Mouse (Mus musculus): ENCODE results near the gene Exoc3l2. TPM values are rescaled to one million over a fixed set of nuclear protein-coding genes. Genes with fewer than 3 reads are reported as not detected.

The Exoc3l2 gene
- 1.4 TPM for polyA plus RNA-seq (2014; fragmentation: Illumina TruSeq; extraction: RNeasy Lipid Tissue Mini Kit (QIAGEN cat#74804); ENCODE audit: low read depth, low replicate concordance)

GRCm38 (mm10) chr7:19462884-19463381, at the start of gene Exoc3l2:
TSS of gene Exoc3l2 (plus strand) at chr7:19463331.

GRCm38 (mm10) chr7:19458591-19459111, 4.5 kb upstream of the Exoc3l2 start, which contains the start of gene Mark4:
TSS of gene Mark4 (minus strand) at chr7:19458821.

GRCm38 (mm10) chr7:19508150-19508923, 45.2 kb downstream of the Exoc3l2 start, which contains the start of the genes Bloc1s3 and Trappc6a:
TSS of gene Bloc1s3 (minus strand) at chr7:19508367.
TSS of gene Trappc6a (plus strand) at chr7:19508395.

GRCm38 (mm10) chr7:19517652-19518365, 54.7 kb downstream of the Exoc3l2 start, which contains the start of gene Nkpd1:
TSS of gene Nkpd1 (plus strand) at chr7:19517838.

Other genes with a start within 250 kb of the Exoc3l2 start
- gene Opa3, start 235.0 kb upstream of the Exoc3l2 start, polyA plus RNA-seq (2014; fragmentation: Illumina TruSeq; extraction: RNeasy Lipid Tissue Mini Kit (QIAGEN cat#74804); ENCODE audit: low read depth, low replicate concordance): 69.0 TPM
- 36.4 TPM for gene Vasp, start 191.5 kb upstream of the Exoc3l2 start, polyA plus RNA-seq (2014; fragmentation: Illumina TruSeq; extraction: RNeasy Lipid Tissue Mini Kit (QIAGEN cat#74804); ENCODE audit: low read depth, low replicate concordance)
- gene Ppm1n, start 183.3 kb upstream of the Exoc3l2 start, polyA plus RNA-seq (2014; fragmentation: Illumina TruSeq; extraction: RNeasy Lipid Tissue Mini Kit (QIAGEN cat#74804); ENCODE audit: low read depth, low replicate concordance): not detected
- gene Rtn2, start 180.7 kb upstream of the Exoc3l2 start, polyA plus RNA-seq (2014; fragmentation: Illumina TruSeq; extraction: RNeasy Lipid Tissue Mini Kit (QIAGEN cat#74804); ENCODE audit: low read depth, low replicate concordance): 176 TPM
- 3.6 TPM for gene Fosb, start 153.3 kb upstream of the Exoc3l2 start, polyA plus RNA-seq (2014; fragmentation: Illumina TruSeq; extraction: RNeasy Lipid Tissue Mini Kit (QIAGEN cat#74804); ENCODE audit: low read depth, low replicate concordance)
- 48.8 TPM for gene Ercc1, start 118.6 kb upstream of the Exoc3l2 start, polyA plus RNA-seq (2014; fragmentation: Illumina TruSeq; extraction: RNeasy Lipid Tissue Mini Kit (QIAGEN cat#74804); ENCODE audit: low read depth, low replicate concordance)
- 13.4 TPM for gene Cd3eap, start 103.8 kb upstream of the Exoc3l2 start, polyA plus RNA-seq (2014; fragmentation: Illumina TruSeq; extraction: RNeasy Lipid Tissue Mini Kit (QIAGEN cat#74804); ENCODE audit: low read depth, low replicate concordance)
- 26.1 TPM for gene Ppp1r13l, start 103.6 kb upstream of the Exoc3l2 start, polyA plus RNA-seq (2014; fragmentation: Illumina TruSeq; extraction: RNeasy Lipid Tissue Mini Kit (QIAGEN cat#74804); ENCODE audit: low read depth, low replicate concordance)
- 16.8 TPM for gene Ercc2, start 81.3 kb upstream of the Exoc3l2 start, polyA plus RNA-seq (2014; fragmentation: Illumina TruSeq; extraction: RNeasy Lipid Tissue Mini Kit (QIAGEN cat#74804); ENCODE audit: low read depth, low replicate concordance)
- 0.55 TPM for gene Klc3, start 59.2 kb upstream of the Exoc3l2 start, polyA plus RNA-seq (2014; fragmentation: Illumina TruSeq; extraction: RNeasy Lipid Tissue Mini Kit (QIAGEN cat#74804); ENCODE audit: low read depth, low replicate concordance)
- 2,990 TPM for gene Ckm, start 58.6 kb upstream of the Exoc3l2 start, polyA plus RNA-seq (2014; fragmentation: Illumina TruSeq; extraction: RNeasy Lipid Tissue Mini Kit (QIAGEN cat#74804); ENCODE audit: low read depth, low replicate concordance)
- 16.4 TPM for gene Mark4, start 4.5 kb upstream of the Exoc3l2 start, polyA plus RNA-seq (2014; fragmentation: Illumina TruSeq; extraction: RNeasy Lipid Tissue Mini Kit (QIAGEN cat#74804); ENCODE audit: low read depth, low replicate concordance)
- 2.7 TPM for gene Bloc1s3, start 45.0 kb downstream of the Exoc3l2 start, polyA plus RNA-seq (2014; fragmentation: Illumina TruSeq; extraction: RNeasy Lipid Tissue Mini Kit (QIAGEN cat#74804); ENCODE audit: low read depth, low replicate concordance)
- gene Trappc6a, start 45.1 kb downstream of the Exoc3l2 start, polyA plus RNA-seq (2014; fragmentation: Illumina TruSeq; extraction: RNeasy Lipid Tissue Mini Kit (QIAGEN cat#74804); ENCODE audit: low read depth, low replicate concordance): 23.6 TPM
- gene Nkpd1, start 54.5 kb downstream of the Exoc3l2 start, polyA plus RNA-seq (2014; fragmentation: Illumina TruSeq; extraction: RNeasy Lipid Tissue Mini Kit (QIAGEN cat#74804); ENCODE audit: low read depth, low replicate concordance): not detected
- 69.0 TPM for gene Ppp1r37, start 99.7 kb downstream of the Exoc3l2 start, polyA plus RNA-seq (2014; fragmentation: Illumina TruSeq; extraction: RNeasy Lipid Tissue Mini Kit (QIAGEN cat#74804); ENCODE audit: low read depth, low replicate concordance)
- gene Zfp296, start 114.0 kb downstream of the Exoc3l2 start, polyA plus RNA-seq (2014; fragmentation: Illumina TruSeq; extraction: RNeasy Lipid Tissue Mini Kit (QIAGEN cat#74804); ENCODE audit: low read depth, low replicate concordance): 1.1 TPM
- gene Gemin7, start 114.3 kb downstream of the Exoc3l2 start, polyA plus RNA-seq (2014; fragmentation: Illumina TruSeq; extraction: RNeasy Lipid Tissue Mini Kit (QIAGEN cat#74804); ENCODE audit: low read depth, low replicate concordance): 53.3 TPM
- 35.4 TPM for gene Clasrp, start 141.2 kb downstream of the Exoc3l2 start, polyA plus RNA-seq (2014; fragmentation: Illumina TruSeq; extraction: RNeasy Lipid Tissue Mini Kit (QIAGEN cat#74804); ENCODE audit: low read depth, low replicate concordance)
- 8.3 TPM for gene Relb, start 166.1 kb downstream of the Exoc3l2 start, polyA plus RNA-seq (2014; fragmentation: Illumina TruSeq; extraction: RNeasy Lipid Tissue Mini Kit (QIAGEN cat#74804); ENCODE audit: low read depth, low replicate concordance)
- 73.7 TPM for gene Clptm1, start 201.7 kb downstream of the Exoc3l2 start, polyA plus RNA-seq (2014; fragmentation: Illumina TruSeq; extraction: RNeasy Lipid Tissue Mini Kit (QIAGEN cat#74804); ENCODE audit: low read depth, low replicate concordance)
- gene Apoc2, start 214.6 kb downstream of the Exoc3l2 start, polyA plus RNA-seq (2014; fragmentation: Illumina TruSeq; extraction: RNeasy Lipid Tissue Mini Kit (QIAGEN cat#74804); ENCODE audit: low read depth, low replicate concordance): 1.0 TPM
- gene Gm44805, start 218.1 kb downstream of the Exoc3l2 start, polyA plus RNA-seq (2014; fragmentation: Illumina TruSeq; extraction: RNeasy Lipid Tissue Mini Kit (QIAGEN cat#74804); ENCODE audit: low read depth, low replicate concordance): not detected
- 3.5 TPM for gene Apoc4, start 218.1 kb downstream of the Exoc3l2 start, polyA plus RNA-seq (2014; fragmentation: Illumina TruSeq; extraction: RNeasy Lipid Tissue Mini Kit (QIAGEN cat#74804); ENCODE audit: low read depth, low replicate concordance)
- gene Apoc1, start 229.3 kb downstream of the Exoc3l2 start, polyA plus RNA-seq (2014; fragmentation: Illumina TruSeq; extraction: RNeasy Lipid Tissue Mini Kit (QIAGEN cat#74804); ENCODE audit: low read depth, low replicate concordance): 21.5 TPM
- gene Apoe, start 235.9 kb downstream of the Exoc3l2 start, polyA plus RNA-seq (2014; fragmentation: Illumina TruSeq; extraction: RNeasy Lipid Tissue Mini Kit (QIAGEN cat#74804); ENCODE audit: low read depth, low replicate concordance): 747 TPM